Mouse (Mus musculus): ENCODE results near the gene Tas2r119.

DNA sequence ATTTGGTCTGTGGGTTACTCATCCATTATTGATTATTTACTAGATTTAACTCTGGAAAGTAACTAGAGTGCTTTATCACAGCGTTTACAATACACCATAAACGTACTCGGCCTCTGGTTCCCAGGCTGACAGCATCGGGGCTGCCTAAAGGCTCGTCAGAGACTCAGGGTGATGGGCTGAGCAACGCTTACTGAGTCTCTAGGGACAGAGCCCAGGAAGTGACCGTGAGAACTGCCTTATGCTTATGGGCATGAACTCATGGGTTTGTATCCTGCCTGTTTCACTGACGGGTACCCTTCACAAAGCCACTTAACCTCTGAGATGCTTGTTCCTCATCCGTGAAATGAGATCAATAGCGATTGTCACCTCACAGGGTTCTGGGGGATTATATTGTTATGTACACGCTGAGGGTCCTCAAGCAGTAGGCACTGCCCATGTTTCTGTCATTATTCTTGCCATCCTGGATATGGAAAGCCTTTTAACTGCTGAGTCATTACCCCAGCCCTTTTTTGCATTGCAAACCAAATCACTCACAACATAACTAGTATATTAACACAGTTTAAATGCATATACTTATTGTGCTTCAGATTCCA is 23.1 kb upstream of the Tas2r119 start:
- TF ChIP-seq CTCF (IDR thresholded peaks at IDR 0.05; ENCODE audit: low read depth) (no peak), EP300 (IDR thresholded peaks at IDR 0.05; ENCODE audit: low read depth) (no peak)
